Mouse (Mus musculus) liver, adult (tissue): Measurements from ENCODE around the gene Gli2.

Source experiments
- GATA4 ChIP-seq: IDR thresholded peaks from 2 replicates; pipeline ENCODE4 v1.6.1; 2014; ENCODE audit warnings: mild to moderate bottlenecking, low read length; ENCODE audit not compliant: insufficient replicate concordance

Gene Gli2

DNA sequence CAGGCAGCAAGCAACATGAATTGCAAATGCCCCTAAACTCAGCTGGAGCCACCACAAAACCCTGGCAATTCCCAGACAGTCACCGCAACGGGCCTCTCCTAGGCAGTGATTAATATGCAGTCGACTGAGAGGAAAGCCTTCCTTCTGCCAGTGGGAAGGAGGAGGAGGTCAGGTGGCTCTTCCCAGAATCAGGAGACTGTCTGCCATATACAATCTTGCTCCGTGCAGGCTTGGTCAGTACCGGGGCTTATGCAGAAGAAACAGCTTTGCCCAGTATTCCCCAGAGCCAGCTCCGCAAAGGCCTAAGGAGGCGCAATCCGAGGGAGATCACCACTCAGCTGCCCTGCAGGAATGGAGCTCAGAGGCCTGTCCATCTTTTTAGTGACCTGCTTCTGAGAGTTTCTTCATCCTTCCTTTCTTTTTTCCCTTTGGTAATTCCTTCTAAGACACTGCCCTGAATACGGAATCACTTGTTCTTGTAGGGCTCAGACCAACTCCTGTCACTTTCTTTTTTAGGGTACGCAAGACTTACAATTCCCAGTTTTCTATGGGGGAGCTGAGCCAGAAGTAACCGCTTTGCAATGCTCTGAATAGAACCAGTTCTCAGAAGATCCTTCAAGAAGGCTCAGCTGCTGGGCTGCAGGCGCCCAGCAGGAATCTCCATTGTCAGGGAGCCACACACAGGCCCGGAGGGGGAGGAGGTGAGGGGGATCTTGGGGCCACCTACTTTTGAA is 142.6 kb downstream of the Gli2 start:
- TF ChIP-seq GATA4, result no peak

DNA sequence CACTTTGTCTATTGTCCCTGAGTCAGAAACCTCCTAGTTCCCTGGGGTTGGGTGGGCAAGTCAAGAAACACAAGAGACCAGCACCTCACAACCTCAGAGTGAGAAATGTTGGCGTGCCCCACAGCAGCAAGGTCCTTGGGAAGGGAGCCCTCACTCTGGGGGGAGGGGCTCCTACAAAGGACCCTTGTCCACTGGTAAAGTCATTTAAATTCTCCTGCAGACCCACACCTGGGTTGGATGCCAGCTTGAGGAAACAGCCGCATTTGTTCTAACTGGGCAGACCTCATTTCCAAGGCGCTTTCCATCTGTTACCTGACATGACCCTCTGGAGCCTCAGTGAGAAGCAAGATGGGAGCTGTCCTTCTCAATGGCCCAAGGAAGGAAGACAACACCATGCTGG is 144.4 kb downstream of the Gli2 start:
- TF ChIP-seq GATA4, result no peak

- no peak for TF ChIP-seq GATA4
Measured at GRCm38 (mm10) chr1:118907574-118907973, 145.8 kb downstream of the Gli2 start.

- no peak for TF ChIP-seq GATA4
Measured at GRCm38 (mm10) chr1:118905319-118905718, 148.1 kb downstream of the Gli2 start.

DNA sequence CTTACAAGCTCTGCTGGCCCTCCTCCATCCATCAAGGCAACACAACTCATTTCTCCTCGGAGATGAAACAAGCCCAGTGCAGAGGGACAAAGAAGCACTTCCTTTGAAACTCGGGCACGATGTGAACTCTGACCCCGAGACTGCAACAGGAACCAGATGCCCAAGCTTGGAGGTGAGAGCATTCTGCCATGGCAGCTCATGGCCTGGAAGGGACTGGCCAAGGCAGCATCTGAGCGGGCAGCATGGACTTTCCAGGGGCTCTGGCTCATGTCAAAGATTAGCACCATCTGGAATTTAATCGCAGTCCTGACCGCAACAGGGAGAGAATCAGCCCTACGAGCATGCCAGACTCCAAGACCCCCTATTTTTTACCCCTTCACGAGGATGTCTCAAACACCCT is 148.5 kb downstream of the Gli2 start:
- no peak for TF ChIP-seq GATA4

DNA sequence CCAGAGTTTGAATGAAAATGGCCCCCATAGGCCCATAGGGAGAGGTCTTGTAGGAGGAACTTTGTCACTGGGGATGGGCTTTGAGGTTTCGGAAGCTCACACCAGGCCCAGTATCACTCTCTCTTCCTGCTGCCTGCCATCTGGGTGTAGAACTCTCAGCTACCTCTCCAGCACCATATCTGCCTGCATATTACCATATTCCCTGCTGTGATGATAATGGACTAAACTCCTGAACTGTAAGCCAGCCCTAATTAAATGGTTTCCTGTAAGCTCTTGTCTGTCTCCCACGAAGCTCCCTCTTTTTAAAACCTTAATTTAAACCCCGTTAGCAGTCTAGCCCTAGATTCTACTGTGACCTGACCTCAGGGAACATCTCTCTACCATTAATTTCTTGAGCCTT is 149.0 kb downstream of the Gli2 start:
- TF ChIP-seq GATA4, result no peak

- TF ChIP-seq GATA4, result no peak
Measured at GRCm38 (mm10) chr1:118903742-118904141, 149.7 kb downstream of the Gli2 start.

- no peak for TF ChIP-seq GATA4
Measured at GRCm38 (mm10) chr1:118901868-118902586, 151.4 kb downstream of the Gli2 start.

GRCm38 (mm10) chr1:118898351-118898750 is 155.1 kb downstream of the Gli2 start:
- no peak for TF ChIP-seq GATA4

- no peak for TF ChIP-seq GATA4
Measured at GRCm38 (mm10) chr1:118895026-118895762, 158.2 kb downstream of the Gli2 start.

GRCm38 (mm10) chr1:118891395-118891794 is 162.0 kb downstream of the Gli2 start:
- no peak for TF ChIP-seq GATA4

DNA sequence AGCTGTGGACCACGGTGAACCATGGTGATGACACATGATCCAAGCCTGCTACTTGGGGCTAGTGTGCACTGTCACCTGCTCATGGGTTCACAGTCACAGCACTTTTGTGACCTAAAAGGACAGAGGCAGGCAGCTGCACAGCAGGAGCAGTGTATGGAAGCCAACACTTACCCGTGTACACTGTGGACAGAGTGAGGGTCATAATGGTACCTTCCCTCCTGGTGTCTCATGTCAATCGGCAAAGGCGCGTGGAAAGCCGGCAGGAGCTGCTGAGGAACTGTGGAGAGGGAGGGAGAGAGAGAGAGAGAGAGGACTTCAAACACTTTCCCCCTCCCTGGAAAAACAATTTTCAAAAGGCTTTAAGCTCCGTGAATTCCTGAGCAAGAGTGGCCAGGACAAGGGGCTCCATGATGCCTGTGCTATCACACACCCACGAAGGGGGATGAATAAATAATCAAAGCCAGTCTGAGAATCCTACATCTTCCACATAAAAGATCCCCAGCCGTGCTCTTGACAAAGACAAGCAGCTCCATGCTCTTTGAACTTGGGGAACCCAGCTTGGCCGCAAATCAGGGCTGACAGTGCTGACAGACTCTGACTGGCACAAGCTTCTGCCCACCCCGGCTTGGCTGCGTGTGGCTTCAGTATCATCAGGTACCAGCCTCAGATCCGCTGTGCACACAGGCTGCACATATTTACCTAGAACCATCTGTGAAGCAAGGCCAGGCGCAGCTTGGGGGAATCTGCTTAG is 163.1 kb downstream of the Gli2 start:
- no peak for TF ChIP-seq GATA4

GRCm38 (mm10) chr1:118880781-118881247 is 172.6 kb downstream of the Gli2 start:
- no peak for TF ChIP-seq GATA4

- TF ChIP-seq GATA4, result no peak
Measured at GRCm38 (mm10) chr1:118878291-118878690, 175.1 kb downstream of the Gli2 start.

DNA sequence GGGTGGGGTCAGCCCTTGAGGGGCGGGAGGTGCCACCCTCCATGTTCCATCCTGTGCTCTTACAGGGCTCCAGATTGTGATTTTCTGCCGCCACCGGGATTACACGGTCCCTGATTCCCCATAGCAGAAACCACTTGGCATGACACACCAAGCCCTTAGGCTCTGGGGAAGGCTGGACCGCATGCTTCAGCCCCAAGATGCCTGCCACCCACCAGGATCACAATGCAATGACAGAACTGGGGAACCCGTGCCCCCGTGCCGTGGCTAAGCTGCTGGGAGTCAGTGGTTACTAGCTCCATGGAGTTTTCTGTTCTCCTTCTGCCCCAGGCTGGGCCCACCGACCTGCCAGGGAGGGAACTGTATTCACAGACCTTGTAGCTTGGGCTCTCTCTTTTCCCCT is 178.2 kb downstream of the Gli2 start:
- no peak for TF ChIP-seq GATA4
